Mouse (Mus musculus) ES-E14 (cell line): ENCODE data around the gene Armcx3. TPM values are rescaled to one million over a fixed set of nuclear protein-coding genes. Genes with fewer than 3 reads are reported as not detected.

Experiments
- DNase-seq: peaks from one replicate; pipeline ENCODE4 v3.0.0-alpha.2; 2013; ENCODE audit warnings: low read depth, low spot score
- H3K27ac ChIP-seq: 2 replicates; pipeline ENCODE4 v1.5.1; 2012; ENCODE audit warnings: low read depth, mild to moderate bottlenecking, low read length, moderate library complexity, mixed read lengths; ENCODE audit not compliant: poor library complexity, insufficient read depth, severe bottlenecking
- H3K36me3 ChIP-seq: 2 replicates; pipeline ENCODE4 v1.6.1; 2012; ENCODE audit warnings: mild to moderate bottlenecking, low read length, moderate library complexity, mixed read lengths; ENCODE audit not compliant: control insufficient read depth, poor library complexity, insufficient read depth, severe bottlenecking
- H3K4me1 ChIP-seq, 2 experiments: fragments of 150-350 bp in 1 of 2; sonication (generic) in 1 of 2; 2 replicates each; pipeline ENCODE4 v1.6.1; 2012; ENCODE audit warnings: low read length in 2 of 2, mild to moderate bottlenecking in 1 of 2, mixed read lengths in 1 of 2; ENCODE audit not compliant: control insufficient read depth in 2 of 2, insufficient read depth in 2 of 2, poor library complexity in 1 of 2
- H3K4me3 ChIP-seq, 2 experiments: fragments of 150-350 bp in 1 of 2; sonication (generic) in 1 of 2; 2 replicates each; pipeline ENCODE4 v1.5.1; 2012; ENCODE audit warnings: low read length in 2 of 2, low read depth in 1 of 2, mild to moderate bottlenecking in 1 of 2, mixed read lengths in 1 of 2; ENCODE audit not compliant: insufficient read depth in 1 of 2, poor library complexity in 1 of 2, severe bottlenecking in 1 of 2
- H3K9ac ChIP-seq: 2 replicates; pipeline ENCODE4 v1.6.1; 2012; ENCODE audit warnings: low read depth, mild to moderate bottlenecking, low read length, mixed read lengths; ENCODE audit not compliant: poor library complexity, insufficient read depth, severe bottlenecking
- H3K9me3 ChIP-seq: fragments of 150-350 bp; sonication (generic); 2 replicates; pipeline ENCODE4 v1.6.1; 2012; ENCODE audit warnings: low read depth, mild to moderate bottlenecking, low read length; ENCODE audit not compliant: control insufficient read depth, insufficient read depth
- CHD2 ChIP-seq: IDR thresholded peaks from 2 replicates; pipeline ENCODE4 v1.6.1; 2014; ENCODE audit warnings: mild to moderate bottlenecking, low read depth, low read length, inconsistent platforms
- HCFC1 ChIP-seq: IDR thresholded peaks from 2 replicates; pipeline ENCODE4 v1.6.1; 2012; ENCODE audit warnings: low read length, inconsistent platforms, borderline replicate concordance; ENCODE audit not compliant: insufficient read depth
- MAFK ChIP-seq: IDR thresholded peaks from 2 replicates; pipeline ENCODE4 v1.6.1; 2014; ENCODE audit warnings: mild to moderate bottlenecking, low read depth, low read length, inconsistent platforms; ENCODE audit not compliant: insufficient read depth
- ZC3H11A ChIP-seq: IDR thresholded peaks from 2 replicates; pipeline ENCODE4 v1.6.1; 2012; ENCODE audit warnings: low read depth, mild to moderate bottlenecking, inconsistent platforms, low read length, borderline replicate concordance
- ZNF384 ChIP-seq: IDR thresholded peaks from 2 replicates; pipeline ENCODE4 v1.6.1; 2012; ENCODE audit warnings: low read depth, low read length, inconsistent platforms
- in situ Hi-C, 2 experiments: fragments of 600-800 bp; cut with MboI; formaldehyde crosslinking; loops; one replicate each; pipeline ENCODE4 v1.15.1; 2025; ENCODE audit warnings: low sequenced_read_pairs in 2 of 2, inconsistent platforms in 1 of 2; ENCODE audit not compliant: unreplicated experiment in 2 of 2
- total RNA-seq: library from RNA; depleted of rRNA; stranded (reverse); fragments of 300-350 nt; gene quantifications from 2 replicates; pipeline ENCODE4 v1.2.3, GENCODE M21; 2012; rRNA removed

The Armcx3 gene
- total RNA-seq, 1 experiment: 5.8 TPM

GRCm38 (mm10) chrX:134808755-134809224, 52.4 kb downstream of the Armcx3 start, which contains the start of gene Armcx2:
Armcx2 (minus strand) TSS chrX:134809221.
- in situ Hi-C loops: no loop called here
- Histone ChIP-seq H3K4me1 (no peaks in the 10 kb centered on the region), H3K27ac (peak within 1 kb of the TSS; percentile 45; the same call in 1 of the 2 replicates), H3K9me3 (no peaks in the 10 kb centered on the region), H3K36me3 (peaks cover 3% of the 10 kb centered on the region; the same call in 1 of the 2 replicates), H3K4me3 (peak within 1 kb of the TSS; percentile 69 to 72), H3K9ac (peak within 1 kb of the TSS; percentile 72)
- TF ChIP-seq ZC3H11A (no peak), ZNF384 (no peak), HCFC1 (no peak), MAFK (no peak), CHD2 (no peak)
- peak; percentile 30 for DNase-seq

Other genes starting within 250 kb of the Armcx3 start
- 20.2 and 42.4 TPM in 2 replicates for gene Timm8a1, start 214.7 kb upstream of the Armcx3 start, total RNA-seq
- gene Btk, start 173.0 kb upstream of the Armcx3 start, total RNA-seq: 0.31 TPM in 1 of 2 replicates, not detected in the other
- 1,690 and 1,886 TPM in 2 replicates for gene Rpl36a, start 170.9 kb upstream of the Armcx3 start, total RNA-seq
- 17.2 and 26.7 TPM in 2 replicates for gene Gla, start 155.5 kb upstream of the Armcx3 start, total RNA-seq
- 40.6 and 53.6 TPM in 2 replicates for gene Hnrnph2, start 155.4 kb upstream of the Armcx3 start, total RNA-seq
- gene Armcx4, start 70.1 kb upstream of the Armcx3 start, total RNA-seq: 16.7 and 23.6 TPM in 2 replicates
- 13.7 and 17.5 TPM in 2 replicates for gene Armcx1, start 38.6 kb upstream of the Armcx3 start, total RNA-seq
- gene Armcx6, start 5.2 kb upstream of the Armcx3 start, total RNA-seq: 4.2 and 8.0 TPM in 2 replicates
- gene Armcx2, start 52.6 kb downstream of the Armcx3 start, total RNA-seq: 20.7 and 35.6 TPM in 2 replicates
- gene Nxf2, start 208.2 kb downstream of the Armcx3 start, total RNA-seq: 0.26 and 0.36 TPM in 2 replicates